Mouse (Mus musculus) forebrain, embryonic 12.5 days (tissue): ENCODE data around the gene Lbx2. TPM values are rescaled to one million over a fixed set of nuclear protein-coding genes. Genes with fewer than 3 reads are reported as not detected.

ENCODE experiments used
- ATAC-seq: fragments of 200-750 bp; cut with Nextera tagmentation; 2 replicates; pipeline ENCODE4 v1.8.0; 2017; ENCODE audit warnings: moderate TSS enrichment; ENCODE audit not compliant: low FRiP score
- H3K27ac ChIP-seq: fragments of 300-500 bp; sonication (generic); 2 replicates; pipeline ENCODE4 v1.5.1; 2016; ENCODE audit warnings: mild to moderate bottlenecking
- H3K27me3 ChIP-seq: fragments of 300-500 bp; sonication (generic); 2 replicates; pipeline ENCODE4 v1.6.1; 2016; ENCODE audit warnings: mild to moderate bottlenecking
- H3K36me3 ChIP-seq: fragments of 300-500 bp; sonication (generic); replicated peaks from 2 replicates; pipeline ENCODE4 v1.6.1; 2016; ENCODE audit warnings: mild to moderate bottlenecking
- H3K4me1 ChIP-seq: fragments of 300-500 bp; sonication (generic); 2 replicates; pipeline ENCODE4 v1.6.1; 2016
- H3K4me2 ChIP-seq: fragments of 300-500 bp; sonication (generic); 2 replicates; pipeline ENCODE4 v1.6.1; 2016; ENCODE audit warnings: mild to moderate bottlenecking, moderate library complexity
- H3K4me3 ChIP-seq: fragments of 300-500 bp; sonication (generic); replicated peaks from 2 replicates; pipeline ENCODE4 v1.5.1; 2016; ENCODE audit warnings: mild to moderate bottlenecking
- H3K9ac ChIP-seq: fragments of 300-500 bp; sonication (generic); 2 replicates; pipeline ENCODE4 v1.6.1; 2016; ENCODE audit warnings: mild to moderate bottlenecking
- H3K9me3 ChIP-seq: fragments of 300-500 bp; sonication (generic); 2 replicates; pipeline ENCODE4 v1.6.1; 2016
- WGBS: fragments of 180-500 bp; shearing (Covaris S2); methylation state at CpG from one replicate; pipeline ENCODE4 v1.1.7; 2016; 5-methylcytosine and 5-hydroxymethylcytosine counted together
- microRNA counts: library from miRNA; unstranded; fragments of <30 nt; microRNA quantifications from one replicate; lab custom pipeline; 2017
- microRNA-seq: library from miRNA; unstranded; fragments of <30 nt; microRNA quantifications from one replicate; pipeline ENCODE4, GENCODE M21; 2017
- polyA plus RNA-seq: library from polyadenylated mRNA; unstranded; fragments of >200 nt; fragmentation: Nextera tagmentation; extraction: Ambion mirVana; gene quantifications from 2 replicates; pipeline ENCODE4 v1.2.1, GENCODE M21; 2016

Gene Lbx2
- polyA plus RNA-seq, 1 experiment from 2014 or later: 0.27 TPM

DNA sequence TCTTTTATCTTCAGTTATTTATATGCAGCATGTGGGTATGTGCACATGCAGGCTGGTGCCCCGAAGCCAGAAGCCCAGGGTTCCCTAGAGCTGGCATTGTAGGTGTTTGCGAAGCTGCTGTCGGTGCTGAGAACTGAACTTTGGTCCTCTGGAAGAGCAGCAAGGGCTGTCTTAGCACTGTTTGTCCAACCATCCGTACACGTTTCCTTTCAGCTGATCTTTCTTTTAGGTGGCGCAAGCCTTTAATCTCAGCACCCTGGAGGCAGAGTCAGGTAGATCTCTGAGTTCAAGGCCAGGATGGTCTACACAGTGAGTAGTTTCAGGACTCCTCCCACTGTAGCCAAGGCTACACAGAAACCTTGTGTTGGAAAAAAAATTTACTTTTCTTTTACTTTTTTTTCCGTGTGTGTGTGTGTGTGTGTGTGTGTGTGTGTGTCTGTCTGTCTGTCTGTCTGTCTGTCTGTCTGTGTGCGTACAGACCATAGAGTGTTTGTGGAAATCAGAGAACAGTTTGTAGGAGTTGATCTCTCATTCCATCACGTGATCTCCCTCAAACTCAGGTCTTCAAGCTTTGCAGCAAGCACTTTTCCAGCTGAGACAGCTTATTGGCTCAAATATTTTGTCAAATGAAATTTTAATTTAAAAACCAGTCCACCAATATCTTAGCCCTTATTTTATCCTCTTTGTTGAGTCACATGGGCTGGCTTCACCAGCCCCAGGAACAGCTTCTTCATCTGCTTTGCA lies 46.2 kb downstream of the Lbx2 start:
- H3K36me3 ChIP-seq: no peaks in the 10 kb centered on the region
- 84% methylated on average over 9 of the region's 9 CpGs for WGBS
- no peak overlapping the region for H3K9ac ChIP-seq
- H3K4me2 ChIP-seq: no peak overlapping the region
- no peaks in the 10 kb centered on the region for H3K9me3 ChIP-seq
- peaks cover 19% of the 10 kb centered on the region for H3K4me1 ChIP-seq
- H3K27ac ChIP-seq: no peak overlapping the region
- no peak overlapping the region for H3K4me3 ChIP-seq
- ATAC-seq: no peak
- peaks cover 26% of the 10 kb centered on the region for H3K27me3 ChIP-seq

- Histone ChIP-seq H3K4me2 (no peak overlapping the region), H3K4me1 (peaks cover 38% of the 10 kb centered on the region), H3K9me3 (no peaks in the 10 kb centered on the region), H3K9ac (no peak overlapping the region), H3K36me3 (no peaks in the 10 kb centered on the region), H3K27ac (no peak overlapping the region), H3K27me3 (peaks cover 26% of the 10 kb centered on the region), H3K4me3 (no peak overlapping the region)
- ATAC-seq: no peak
- WGBS: 80% methylated on average over 3 of the region's 3 CpGs
Observed at GRCm38 (mm10) chr6:83134226-83134625, 48.1 kb downstream of the Lbx2 start.

GRCm38 (mm10) chr6:83134951-83135513 lies 48.9 kb downstream of the Lbx2 start, which contains the start of gene Rtkn:
Gene Rtkn (plus strand): TSS chr6:83135463.
- Histone ChIP-seq H3K27ac (no peak within 1 kb of the TSS), H3K4me1 (peaks cover 41% of the 10 kb centered on the region), H3K4me2 (peak within 1 kb of the TSS; percentile 70), H3K9ac (peak within 1 kb of the TSS; percentile 78), H3K4me3 (peak within 1 kb of the TSS; percentile 45), H3K27me3 (peaks cover 26% of the 10 kb centered on the region), H3K9me3 (no peaks in the 10 kb centered on the region), H3K36me3 (no peaks in the 10 kb centered on the region)
- no peak for ATAC-seq
- 57% methylated on average over 7 of the region's 7 CpGs for WGBS

DNA sequence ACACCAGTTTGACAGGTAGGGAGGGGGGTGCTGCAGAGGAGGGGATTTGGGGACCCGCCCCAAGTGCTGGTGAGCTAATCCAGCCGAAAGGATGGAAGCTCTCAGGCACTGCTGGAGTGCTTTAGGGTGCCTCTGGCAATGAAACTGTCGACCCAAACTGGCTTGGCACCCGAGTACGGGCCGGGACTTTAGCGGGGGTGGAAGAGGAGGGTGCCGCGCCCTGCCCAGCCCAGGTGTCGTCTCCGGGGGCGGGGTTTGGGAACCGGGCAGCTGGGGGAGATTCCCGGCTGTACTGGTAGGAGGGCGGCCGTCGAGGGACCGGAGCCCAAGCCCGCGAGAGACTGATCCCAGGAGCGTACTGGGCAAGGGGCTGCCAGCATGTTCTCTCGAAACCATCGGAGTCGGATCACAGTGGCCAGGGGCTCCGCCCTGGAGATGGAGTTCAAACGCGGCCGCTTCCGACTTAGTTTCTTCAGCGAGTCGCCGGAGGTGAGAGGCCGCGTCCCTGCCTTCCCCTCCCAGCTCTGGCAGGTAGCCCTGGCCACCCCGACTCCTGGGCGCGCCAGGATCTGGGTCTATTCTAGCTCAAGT lies 49.5 kb downstream of the Lbx2 start:
- Histone ChIP-seq H3K4me1 (peaks cover 43% of the 10 kb centered on the region), H3K4me2 (peak overlapping the region; percentile 70), H3K4me3 (peak overlapping the region; percentile 45), H3K36me3 (no peaks in the 10 kb centered on the region), H3K27ac (no peak overlapping the region), H3K9me3 (no peaks in the 10 kb centered on the region), H3K9ac (peak overlapping the region; percentile 78), H3K27me3 (peaks cover 26% of the 10 kb centered on the region)
- 5% methylated on average over 37 of the region's 37 CpGs for WGBS
- no peak for ATAC-seq

GRCm38 (mm10) chr6:83136291-83136880 lies 50.2 kb downstream of the Lbx2 start:
- peak overlapping the region; percentile 93 for H3K27ac ChIP-seq
- peaks cover 43% of the 10 kb centered on the region for H3K4me1 ChIP-seq
- peaks cover 33% of the 10 kb centered on the region for H3K27me3 ChIP-seq
- ATAC-seq: peak; percentile 7; the same call in 1 of the 2 replicates
- no peaks in the 10 kb centered on the region for H3K9me3 ChIP-seq
- peak overlapping the region; percentile 78 for H3K9ac ChIP-seq
- H3K4me2 ChIP-seq: peak overlapping the region; percentile 70
- WGBS: 7% methylated on average over 5 of the region's 5 CpGs
- H3K4me3 ChIP-seq: peak overlapping the region; percentile 45
- H3K36me3 ChIP-seq: no peaks in the 10 kb centered on the region

- Histone ChIP-seq H3K4me2 (peak overlapping the region; percentile 70), H3K4me1 (peaks cover 48% of the 10 kb centered on the region), H3K27me3 (peaks cover 40% of the 10 kb centered on the region), H3K9ac (peak overlapping the region; percentile 78), H3K36me3 (no peaks in the 10 kb centered on the region), H3K4me3 (peak overlapping the region; percentile 45), H3K27ac (peak overlapping the region; percentile 93), H3K9me3 (no peaks in the 10 kb centered on the region)
- WGBS: under 1% methylated on average over 23 of the region's 26 CpGs
- peak; percentile 71 for ATAC-seq
Observed at GRCm38 (mm10) chr6:83136881-83137575, 50.9 kb downstream of the Lbx2 start.

DNA sequence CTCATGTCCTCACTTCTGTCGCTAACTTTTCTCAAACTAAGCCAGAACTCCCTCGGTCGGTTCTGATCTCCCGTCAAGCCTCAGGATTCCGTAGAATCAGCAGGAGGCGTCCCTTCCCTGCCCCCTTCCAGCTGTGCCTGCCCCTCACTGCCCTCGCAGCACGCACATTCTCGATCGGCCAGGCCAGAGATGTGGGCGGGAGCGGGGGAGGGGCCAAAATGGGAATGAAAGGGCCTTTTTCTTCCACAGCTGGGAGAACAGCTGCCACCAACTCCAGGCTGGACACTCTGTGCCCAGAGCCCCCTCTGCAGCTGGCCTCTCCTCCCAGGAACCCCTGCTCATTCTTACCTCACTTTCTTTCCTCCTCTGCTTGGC lies 51.4 kb downstream of the Lbx2 start:
- Histone ChIP-seq H3K36me3 (no peaks in the 10 kb centered on the region), H3K27me3 (peaks cover 45% of the 10 kb centered on the region), H3K9ac (peak overlapping the region; percentile 78), H3K27ac (peak overlapping the region; percentile 93), H3K4me3 (peak overlapping the region; percentile 45), H3K4me1 (peaks cover 53% of the 10 kb centered on the region), H3K4me2 (peak overlapping the region; percentile 70), H3K9me3 (no peaks in the 10 kb centered on the region)
- peak; percentile 63 for ATAC-seq
- 1% methylated on average over 12 of the region's 12 CpGs for WGBS

MicroRNA genes within 50 kb of the gene (microRNA counts, 519-probe panel; counts per million panel counts)
- not detected for microRNA mmu-miR-3470a+mmu-miR-3470b (lab: Ali Mortazavi, UCI)

Small RNA genes within 50 kb of the gene (microRNA-seq; reads per million reads assigned to microRNA genes)
- gene Mir3470a: not detected
- not detected for gene Mir7040

Other genes starting within 250 kb of the Lbx2 start
- gene Sema4f, start 146.6 kb upstream of the Lbx2 start, polyA plus RNA-seq: 4.6 and 5.9 TPM in 2 replicates
- not detected in 2 replicates for gene M1ap, start 139.5 kb upstream of the Lbx2 start, polyA plus RNA-seq
- 4.9 and 5.4 TPM in 2 replicates for gene Dok1, start 52.9 kb upstream of the Lbx2 start, polyA plus RNA-seq
- gene Loxl3, start 52.2 kb upstream of the Lbx2 start, polyA plus RNA-seq: 6.2 and 8.0 TPM in 2 replicates
- gene Aup1, start 31.8 kb upstream of the Lbx2 start, polyA plus RNA-seq: 137 and 142 TPM in 2 replicates
- gene Htra2, start 31.1 kb upstream of the Lbx2 start, polyA plus RNA-seq: 64.3 and 65.9 TPM in 2 replicates
- gene Dqx1, start 28.5 kb upstream of the Lbx2 start, polyA plus RNA-seq: 0.63 and 0.88 TPM in 2 replicates
- gene Tlx2, start 16.1 kb upstream of the Lbx2 start, polyA plus RNA-seq: not detected in 2 replicates
- gene Pcgf1, start 8.5 kb upstream of the Lbx2 start, polyA plus RNA-seq: 36.3 and 37.0 TPM in 2 replicates
- 2.6 and 3.4 TPM in 2 replicates for gene Ccdc142, start 15.2 kb downstream of the Lbx2 start, polyA plus RNA-seq
- gene Gm42688, start 15.2 kb downstream of the Lbx2 start, polyA plus RNA-seq: 3.4 and 3.7 TPM in 2 replicates
- 117 TPM in 2 replicates for gene Mrpl53, start 22.7 kb downstream of the Lbx2 start, polyA plus RNA-seq
- 37.4 and 38.6 TPM in 2 replicates for gene Mogs, start 29.1 kb downstream of the Lbx2 start, polyA plus RNA-seq
- 202 and 219 TPM in 2 replicates for gene Wbp1, start 35.2 kb downstream of the Lbx2 start, polyA plus RNA-seq
- 19.0 and 20.6 TPM in 2 replicates for gene Ino80b, start 39.1 kb downstream of the Lbx2 start, polyA plus RNA-seq
- gene Rtkn, start 49.1 kb downstream of the Lbx2 start, polyA plus RNA-seq: 19.9 and 20.1 TPM in 2 replicates
- gene Wdr54, start 70.0 kb downstream of the Lbx2 start, polyA plus RNA-seq: 12.5 and 15.4 TPM in 2 replicates
- 1.8 and 2.7 TPM in 2 replicates for gene 1700003E16Rik, start 70.0 kb downstream of the Lbx2 start, polyA plus RNA-seq
- 128 and 137 TPM in 2 replicates for gene Dctn1, start 79.6 kb downstream of the Lbx2 start, polyA plus RNA-seq
- gene Slc4a5, start 133.5 kb downstream of the Lbx2 start, polyA plus RNA-seq: 0.12 and 0.24 TPM in 2 replicates
- 35.8 and 37.4 TPM in 2 replicates for gene Mthfd2, start 239.5 kb downstream of the Lbx2 start, polyA plus RNA-seq
- 56.3 and 57.3 TPM in 2 replicates for gene Mob1a, start 239.6 kb downstream of the Lbx2 start, polyA plus RNA-seq